Mouse (Mus musculus): Measurements from ENCODE around the gene Pcyt1a.
"Not testable (repeated sequence)": the region's sequence is repeated elsewhere in the genome, so short reads cannot be mapped to it uniquely, and the experiment has no call there.

GRCm38 (mm10) chr16:32444615-32445014 is 13.9 kb downstream of the Pcyt1a start:
- TF ChIP-seq CTCF, EP300 (IDR thresholded peaks at IDR 0.05): not testable (repeated sequence)
